Mouse (Mus musculus) neural tube, embryonic 12.5 days (tissue): ENCODE measurements around the gene Fstl4. TPM values are rescaled to one million over a fixed set of nuclear protein-coding genes. Genes with fewer than 3 reads are reported as not detected.

Experiments
- ATAC-seq: fragments of 200-750 bp; cut with Nextera tagmentation; 2 replicates; pipeline ENCODE4 v1.8.0; 2017; ENCODE audit warnings: low read depth, mild to moderate bottlenecking, moderate TSS enrichment, moderate library complexity; ENCODE audit not compliant: low FRiP score
- H3K27ac ChIP-seq: fragments of 300-500 bp; sonication (generic); 2 replicates; pipeline ENCODE4 v1.5.1; 2016
- H3K27me3 ChIP-seq: fragments of 300-500 bp; sonication (generic); replicated peaks from 2 replicates; pipeline ENCODE4 v1.6.1; 2016; ENCODE audit warnings: mild to moderate bottlenecking
- H3K36me3 ChIP-seq: fragments of 300-500 bp; sonication (generic); 2 replicates; pipeline ENCODE4 v1.6.1; 2016; ENCODE audit warnings: mild to moderate bottlenecking
- H3K4me1 ChIP-seq: fragments of 300-500 bp; sonication (generic); 2 replicates; pipeline ENCODE4 v1.6.1; 2016
- H3K4me2 ChIP-seq: fragments of 300-500 bp; sonication (generic); replicated peaks from 2 replicates; pipeline ENCODE4 v1.6.1; 2016; ENCODE audit warnings: mild to moderate bottlenecking
- H3K4me3 ChIP-seq: fragments of 300-500 bp; sonication (generic); 2 replicates; pipeline ENCODE4 v1.5.1; 2016
- H3K9ac ChIP-seq: fragments of 300-500 bp; sonication (generic); 2 replicates; pipeline ENCODE4 v1.6.1; 2016; ENCODE audit warnings: mild to moderate bottlenecking
- H3K9me3 ChIP-seq: fragments of 300-500 bp; sonication (generic); 2 replicates; pipeline ENCODE4 v1.6.1; 2016; ENCODE audit warnings: mild to moderate bottlenecking
- WGBS: fragments of 180-500 bp; shearing (Covaris S2); methylation state at CpG from one replicate; pipeline ENCODE4 v1.1.7; 2016; 5-methylcytosine and 5-hydroxymethylcytosine counted together
- polyA plus RNA-seq: library from polyadenylated mRNA; unstranded; fragments of >200 nt; fragmentation: Nextera tagmentation; extraction: Ambion mirVana; gene quantifications from 2 replicates; pipeline ENCODE4 v1.2.1, GENCODE M21; 2016

Gene Fstl4
- polyA plus RNA-seq, 1 experiment from 2014 or later: 8.7 TPM

DNA sequence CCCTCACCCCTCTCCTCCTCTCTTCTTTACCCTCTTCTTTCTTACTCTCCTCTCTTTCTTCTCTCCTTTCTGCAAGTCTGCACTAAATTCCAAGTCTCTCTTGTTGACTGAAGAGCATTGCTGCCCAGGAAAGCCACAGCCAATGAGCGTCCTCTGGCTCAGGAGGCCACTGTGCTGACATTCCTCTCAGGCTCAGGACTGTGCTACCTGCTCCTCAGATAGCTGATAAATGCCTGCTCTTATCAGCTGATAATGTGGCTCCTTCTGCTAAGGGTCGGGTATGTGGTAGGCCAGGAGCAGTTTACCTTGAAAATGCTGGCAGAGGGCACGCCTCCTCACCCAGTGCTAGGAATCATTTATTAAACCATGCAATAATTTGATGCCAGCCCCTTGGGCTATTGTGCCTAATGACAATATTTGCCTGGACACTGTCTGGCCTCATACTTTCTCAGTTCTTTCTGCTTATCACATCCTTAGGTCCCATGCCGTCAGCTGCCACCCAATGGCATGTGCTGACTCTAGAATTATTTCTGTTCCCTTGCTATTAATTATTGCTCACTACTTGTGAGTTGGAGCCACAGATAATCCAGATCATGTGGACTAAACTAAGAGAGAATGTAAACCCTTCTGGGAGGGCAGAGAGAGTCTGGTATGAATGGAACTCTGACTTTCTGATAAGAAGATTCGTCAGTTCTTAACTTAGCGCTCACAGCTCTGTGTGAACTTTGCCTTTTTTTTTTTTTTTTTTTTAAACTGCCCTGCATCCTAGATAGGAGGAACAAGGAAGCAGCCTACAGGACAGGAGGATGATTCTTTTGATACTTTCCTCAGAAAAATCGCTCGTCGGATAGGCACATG is 19.6 kb upstream of the Fstl4 start:
- no peak overlapping the region for H3K9ac ChIP-seq
- H3K9me3 ChIP-seq: no peaks in the 10 kb centered on the region
- H3K4me3 ChIP-seq: no peak overlapping the region
- ATAC-seq: no peak
- no peaks in the 10 kb centered on the region for H3K27me3 ChIP-seq
- H3K4me1 ChIP-seq: peaks cover 3% of the 10 kb centered on the region; the same call in 1 of the 2 replicates
- H3K27ac ChIP-seq: no peak overlapping the region
- H3K36me3 ChIP-seq: no peaks in the 10 kb centered on the region
- WGBS: 75% methylated on average over 9 of the region's 9 CpGs
- no peak overlapping the region for H3K4me2 ChIP-seq

DNA sequence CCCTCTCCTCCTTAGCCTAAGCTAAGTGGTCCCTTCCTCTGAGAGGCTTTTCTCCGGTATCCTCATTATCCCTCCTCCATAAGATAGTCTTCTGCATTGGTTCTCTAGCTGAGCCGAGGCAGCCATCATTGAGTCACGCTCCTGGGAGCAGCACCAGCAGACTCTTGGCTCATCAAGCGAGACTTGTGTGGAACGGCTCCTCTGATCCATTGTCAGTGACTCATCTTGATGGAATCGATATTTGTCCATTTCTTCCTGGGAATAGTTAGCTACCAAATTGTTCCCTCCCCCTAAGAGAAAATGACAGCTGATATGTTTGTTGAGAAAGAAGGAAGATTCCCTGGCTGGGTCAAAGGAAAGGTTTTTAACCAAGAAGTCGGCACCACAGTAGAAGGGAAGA is 17.2 kb upstream of the Fstl4 start:
- no peak overlapping the region for H3K4me2 ChIP-seq
- no peaks in the 10 kb centered on the region for H3K9me3 ChIP-seq
- 80% methylated on average over 7 of the region's 7 CpGs for WGBS
- ATAC-seq: no peak
- no peak overlapping the region for H3K27ac ChIP-seq
- peaks cover 3% of the 10 kb centered on the region; the same call in 1 of the 2 replicates for H3K4me1 ChIP-seq
- no peaks in the 10 kb centered on the region for H3K36me3 ChIP-seq
- H3K4me3 ChIP-seq: no peak overlapping the region
- H3K27me3 ChIP-seq: 0 out of 2 replicates have a peak, but pooled peaks cover 2% of the 10 kb centered on the region
- no peak overlapping the region for H3K9ac ChIP-seq

DNA sequence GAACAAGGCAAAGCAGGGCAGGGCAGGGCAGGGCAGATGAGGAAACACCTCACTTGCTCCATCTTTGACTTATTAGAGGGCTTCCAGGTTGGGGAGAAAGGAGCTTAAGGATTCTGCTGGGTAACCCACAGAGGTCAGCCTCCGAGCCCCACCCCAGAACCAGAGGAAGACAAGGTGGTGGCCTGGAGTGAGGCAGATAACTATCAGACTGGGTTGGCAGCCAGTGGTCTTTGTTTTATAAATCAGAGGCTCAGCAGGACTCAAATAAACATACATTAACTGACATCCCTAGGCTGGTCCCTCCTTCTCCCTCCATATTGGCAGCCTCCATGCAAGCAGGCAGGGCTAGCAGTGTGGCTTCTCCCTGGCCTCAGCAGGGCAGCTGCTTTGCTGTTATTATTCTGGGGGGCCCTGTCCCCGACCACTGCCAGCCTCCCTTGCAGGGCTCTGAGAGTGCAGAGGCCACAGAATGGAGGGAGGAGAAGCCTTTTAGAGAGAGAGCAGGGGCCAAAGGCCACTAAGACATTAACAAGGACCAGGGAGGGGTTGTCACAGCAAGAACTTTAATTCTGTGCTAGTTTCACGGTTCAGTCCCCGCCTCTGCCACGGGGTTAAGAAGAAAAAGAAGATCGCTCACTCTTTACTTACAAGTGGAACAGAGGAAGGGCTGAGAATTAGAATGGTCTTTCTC is 16.5 kb upstream of the Fstl4 start:
- no peak overlapping the region for H3K4me3 ChIP-seq
- 14% methylated on average over 6 of the region's 6 CpGs for WGBS
- peaks cover 3% of the 10 kb centered on the region; the same call in 1 of the 2 replicates for H3K4me1 ChIP-seq
- no peak overlapping the region for H3K4me2 ChIP-seq
- no peak for ATAC-seq
- no peaks in the 10 kb centered on the region for H3K36me3 ChIP-seq
- no peak overlapping the region for H3K27ac ChIP-seq
- H3K9ac ChIP-seq: no peak overlapping the region
- no peaks in the 10 kb centered on the region for H3K9me3 ChIP-seq
- 0 out of 2 replicates have a peak, but pooled peaks cover 2% of the 10 kb centered on the region for H3K27me3 ChIP-seq

GRCm38 (mm10) chr11:52749988-52750387 is 14.4 kb upstream of the Fstl4 start:
- Histone ChIP-seq H3K9me3 (no peaks in the 10 kb centered on the region), H3K27ac (no peak overlapping the region), H3K9ac (no peak overlapping the region), H3K4me3 (no peak overlapping the region), H3K27me3 (0 out of 2 replicates have a peak, but pooled peaks cover 2% of the 10 kb centered on the region), H3K4me2 (no peak overlapping the region), H3K36me3 (no peaks in the 10 kb centered on the region), H3K4me1 (peaks cover 3% of the 10 kb centered on the region)
- no peak for ATAC-seq
- WGBS: 82% methylated on average over 6 of the region's 6 CpGs

GRCm38 (mm10) chr11:52752524-52752923 is 11.9 kb upstream of the Fstl4 start:
- Histone ChIP-seq H3K27me3 (0 out of 2 replicates have a peak, but pooled peaks cover 2% of the 10 kb centered on the region), H3K36me3 (no peaks in the 10 kb centered on the region), H3K9me3 (no peaks in the 10 kb centered on the region), H3K4me3 (no peak overlapping the region), H3K27ac (no peak overlapping the region), H3K4me1 (peaks cover 3% of the 10 kb centered on the region), H3K4me2 (no peak overlapping the region), H3K9ac (no peak overlapping the region)
- 78% methylated on average over 12 of the region's 12 CpGs for WGBS
- ATAC-seq: no peak

- Histone ChIP-seq H3K9ac (no peak overlapping the region), H3K4me1 (no peaks in the 10 kb centered on the region; the same call in 1 of the 2 replicates), H3K4me2 (no peak overlapping the region), H3K27ac (no peak overlapping the region), H3K36me3 (no peaks in the 10 kb centered on the region), H3K9me3 (no peaks in the 10 kb centered on the region), H3K4me3 (no peak overlapping the region), H3K27me3 (0 out of 2 replicates have a peak, but pooled peaks cover 2% of the 10 kb centered on the region)
- ATAC-seq: no peak
- WGBS: 25% methylated on average over 4 of the region's 4 CpGs
These were observed 11.2 kb upstream of the Fstl4 start for GRCm38 (mm10) chr11:52753261-52753660.

- ATAC-seq: no peak
These were observed 2.6 kb upstream of the Fstl4 start for GRCm38 (mm10) chr11:52761800-52762199.

DNA sequence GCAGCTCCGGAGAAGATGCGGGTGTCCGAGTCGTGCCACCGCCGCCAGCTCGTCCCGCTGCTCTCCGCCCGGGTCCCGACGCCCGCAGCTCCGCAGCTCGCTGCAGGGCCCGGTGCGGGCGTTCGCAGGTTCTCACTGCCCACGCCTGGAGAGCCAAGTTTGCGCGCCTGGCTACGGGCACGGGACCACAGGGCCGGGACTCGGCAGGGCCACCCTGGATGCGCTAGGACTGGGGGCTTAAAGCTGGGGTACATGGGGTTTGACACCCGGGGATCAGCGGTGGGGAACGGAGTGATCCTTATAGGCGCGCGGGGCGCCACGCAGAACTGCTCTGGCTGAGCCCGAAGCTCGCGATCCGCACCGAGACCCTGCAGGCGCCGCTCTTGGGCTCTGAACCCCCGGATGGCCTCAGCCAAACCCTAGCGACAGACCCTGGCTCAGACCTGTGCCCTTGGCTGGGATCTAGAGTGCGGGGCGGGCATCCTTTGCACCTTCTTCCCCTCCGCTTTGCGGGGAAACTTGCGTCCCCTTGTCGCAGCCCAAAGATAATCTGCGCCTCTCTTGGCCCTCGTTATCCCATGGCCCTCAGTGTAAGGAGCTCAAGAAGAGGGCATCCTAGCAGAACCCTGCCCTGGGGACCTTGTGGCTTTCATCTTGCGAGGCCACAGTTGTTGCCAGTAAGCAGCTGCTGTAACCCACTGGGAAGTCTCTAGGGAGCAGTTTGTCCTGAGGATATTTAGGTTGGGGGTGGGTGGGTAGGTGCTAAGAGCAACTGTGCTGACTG is 652 bp downstream of the Fstl4 start:
- Histone ChIP-seq H3K27me3 (peaks cover 39% of the 10 kb centered on the region), H3K9me3 (no peaks in the 10 kb centered on the region), H3K36me3 (no peaks in the 10 kb centered on the region), H3K4me3 (peak overlapping the region; percentile 48), H3K4me2 (peak overlapping the region; percentile 99), H3K4me1 (peaks cover 18% of the 10 kb centered on the region), H3K27ac (no peak overlapping the region), H3K9ac (peak overlapping the region; percentile 61)
- ATAC-seq: peak; percentile 66; the same call in 1 of the 2 replicates
- under 1% methylated on average over 53 of the region's 53 CpGs for WGBS

More at GRCm38 (mm10) chr11:52761800-52762199, 2.6 kb upstream of the Fstl4 start:
- Histone ChIP-seq H3K36me3 (no peaks in the 10 kb centered on the region), H3K4me2 (no peak overlapping the region), H3K4me1 (peaks cover 18% of the 10 kb centered on the region), H3K9me3 (no peaks in the 10 kb centered on the region), H3K27me3 (peaks cover 39% of the 10 kb centered on the region), H3K9ac (no peak overlapping the region), H3K4me3 (no peak overlapping the region), H3K27ac (no peak overlapping the region)
- WGBS: 50% methylated on average over 1 of the region's 1 CpGs

DNA sequence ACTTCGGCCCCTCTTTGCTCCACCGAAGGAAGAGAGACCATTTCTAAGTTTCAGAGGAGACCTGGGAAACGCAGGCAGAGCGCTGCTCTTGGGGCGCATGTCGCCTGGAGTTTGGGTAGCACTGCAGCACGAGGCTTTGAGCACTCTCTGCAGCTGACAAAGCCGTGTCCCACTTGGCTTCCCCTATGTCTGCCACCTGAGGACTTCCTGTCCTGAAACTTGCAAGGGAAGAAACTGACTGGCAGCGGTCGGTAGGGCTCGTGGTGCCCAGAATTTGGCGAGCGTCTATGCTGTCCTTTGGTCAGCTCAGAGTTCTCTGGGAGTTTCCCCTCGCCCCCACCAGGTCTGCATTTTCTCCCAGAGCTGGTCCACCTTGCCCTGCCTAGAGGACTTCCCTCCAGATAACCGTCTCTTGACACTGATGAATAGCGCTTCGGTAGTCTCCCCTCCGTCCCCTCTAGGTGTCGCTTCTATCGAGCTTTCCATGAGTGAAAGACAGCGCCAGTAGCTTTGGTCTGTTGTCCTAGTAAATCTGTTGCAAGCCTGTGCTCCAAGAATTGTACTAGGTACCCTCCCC is 1.3 kb downstream of the Fstl4 start:
- H3K9me3 ChIP-seq: no peaks in the 10 kb centered on the region
- peaks cover 18% of the 10 kb centered on the region for H3K4me1 ChIP-seq
- H3K4me2 ChIP-seq: peak overlapping the region; percentile 99
- H3K27ac ChIP-seq: no peak overlapping the region
- 0 out of 2 replicates have a peak, but pooled peaks have one; percentile 44 for ATAC-seq
- no peak overlapping the region; the same call in 1 of the 2 replicates for H3K9ac ChIP-seq
- H3K27me3 ChIP-seq: peaks cover 39% of the 10 kb centered on the region
- peak overlapping the region; percentile 48 for H3K4me3 ChIP-seq
- H3K36me3 ChIP-seq: no peaks in the 10 kb centered on the region
- 3% methylated on average over 21 of the region's 21 CpGs for WGBS

DNA sequence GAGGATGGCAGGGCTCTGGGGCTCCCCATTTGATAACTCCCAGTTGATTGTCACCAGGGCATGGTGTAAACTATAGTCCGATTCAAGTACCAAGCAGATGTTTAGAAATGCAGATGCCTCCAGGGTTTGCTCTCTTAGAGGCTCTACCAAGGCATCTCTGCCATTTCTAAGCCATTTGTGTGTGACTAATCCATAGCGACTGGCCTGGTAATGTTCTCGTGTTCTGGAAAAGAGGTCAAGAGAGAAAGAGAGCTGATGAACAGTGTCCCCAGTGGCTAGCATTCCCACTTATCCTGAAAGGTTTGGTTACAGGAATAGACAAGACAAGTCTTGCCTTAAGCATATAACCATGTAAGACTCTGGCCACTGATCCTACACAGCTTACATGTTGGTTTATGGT is 3.5 kb downstream of the Fstl4 start:
- no peaks in the 10 kb centered on the region for H3K9me3 ChIP-seq
- no peak overlapping the region for H3K4me3 ChIP-seq
- no peak overlapping the region for H3K9ac ChIP-seq
- WGBS: 71% methylated on average over 3 of the region's 3 CpGs
- H3K4me1 ChIP-seq: peaks cover 18% of the 10 kb centered on the region
- H3K4me2 ChIP-seq: no peak overlapping the region
- no peaks in the 10 kb centered on the region for H3K36me3 ChIP-seq
- H3K27ac ChIP-seq: no peak overlapping the region
- H3K27me3 ChIP-seq: peaks cover 33% of the 10 kb centered on the region
- ATAC-seq: no peak

DNA sequence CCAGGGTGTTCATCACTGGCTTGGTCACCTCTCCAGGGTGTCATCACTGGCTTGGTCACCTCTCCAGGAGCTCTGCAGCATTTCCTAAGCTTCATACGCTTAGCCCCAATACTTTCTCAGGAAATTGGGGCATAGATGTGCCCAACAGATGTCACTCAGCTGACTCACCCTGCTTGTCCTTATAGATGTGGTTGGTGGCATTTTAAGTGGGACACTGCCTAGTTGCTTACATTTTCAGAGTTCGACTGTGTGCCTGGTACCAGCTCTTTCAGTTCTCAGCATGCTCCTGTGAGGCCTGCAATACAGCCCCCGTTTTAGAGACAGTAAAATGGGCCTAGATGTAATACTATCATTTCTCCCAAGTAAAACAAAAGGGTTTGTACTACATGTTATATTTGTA is 8.6 kb downstream of the Fstl4 start:
- Histone ChIP-seq H3K4me3 (no peak overlapping the region), H3K27me3 (no peaks in the 10 kb centered on the region), H3K9me3 (no peaks in the 10 kb centered on the region), H3K27ac (no peak overlapping the region), H3K36me3 (no peaks in the 10 kb centered on the region), H3K4me1 (no peaks in the 10 kb centered on the region), H3K4me2 (no peak overlapping the region), H3K9ac (no peak overlapping the region)
- no peak for ATAC-seq
- 81% methylated on average over 3 of the region's 3 CpGs for WGBS
